ENCODE assay signal across 25 mouse cellular contexts in the genomic region with DNA sequence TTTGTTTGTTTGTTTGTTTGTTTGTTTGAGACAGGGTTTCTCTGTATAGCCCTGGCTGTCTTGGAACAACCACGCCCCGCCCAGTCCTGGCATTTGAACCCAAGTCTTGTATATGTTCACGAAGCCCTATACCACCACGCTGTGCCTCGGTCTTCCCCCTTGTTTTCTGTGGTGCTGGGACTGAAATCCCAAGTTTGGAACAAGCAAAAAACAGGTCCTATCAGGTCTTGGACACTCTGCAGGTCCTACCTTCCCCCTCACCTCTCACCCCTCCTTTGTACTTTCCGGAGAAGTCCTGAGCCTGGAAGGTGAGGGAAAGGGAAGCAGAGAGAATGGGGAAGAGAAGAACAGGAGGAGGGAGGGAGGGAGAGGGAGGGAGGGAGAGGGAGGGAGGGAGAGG. TPM values are rescaled to one million over a fixed set of nuclear protein-coding genes. Genes with fewer than 3 reads are reported as not detected.
"Had no signal": no experiment of that assay in that cellular context is flagged by ENCODE, and none has a peak within 500 bp of the region (broad histone marks: within the 10 kb centered on the region; RNA-seq: fewer than 3 reads in every experiment).

No protein-coding gene starts in this region.

- H3K4me3 ChIP-seq: neural tube, embryonic 12.5 days; neural tube, embryonic 13.5 days; neural tube, embryonic 15.5 days; stomach, embryonic 15.5 days had no signal

- H3K36me3 ChIP-seq: neural tube, embryonic 12.5 days; neural tube, embryonic 13.5 days; neural tube, embryonic 15.5 days; stomach, embryonic 15.5 days had no signal

- H3K27me3 ChIP-seq: neural tube, embryonic 12.5 days; neural tube, embryonic 13.5 days; neural tube, embryonic 15.5 days; stomach, embryonic 15.5 days had no signal

- H3K27ac ChIP-seq: neural tube, embryonic 12.5 days; neural tube, embryonic 13.5 days; neural tube, embryonic 15.5 days; stomach, embryonic 15.5 days; stomach, postnatal 0 days had no signal

- DNase-seq: retina, postnatal 1 day; right cerebral cortex, adult 18-20 months; right cerebral cortex, postnatal 14 days; right cerebral cortex, postnatal 25 days; right cerebral cortex, postnatal 4 days; spleen, adult 18-20 months; thymus, adult 18-20 months; thymus, adult 2 months; thymus, postnatal 14 days; thymus, postnatal 25 days; thymus, postnatal 36 days; thymus, postnatal 4 days had no signal

- H3K9me3 ChIP-seq: neural tube, embryonic 12.5 days; neural tube, embryonic 13.5 days; neural tube, embryonic 15.5 days; stomach, embryonic 15.5 days had no signal

- H3K9ac ChIP-seq: neural tube, embryonic 12.5 days; neural tube, embryonic 13.5 days; neural tube, embryonic 15.5 days; stomach, embryonic 15.5 days had no signal

- H3K4me2 ChIP-seq: neural tube, embryonic 12.5 days; neural tube, embryonic 13.5 days; neural tube, embryonic 15.5 days; stomach, embryonic 15.5 days had no signal

RNA-seq across cellular contexts. Expression of a gene that starts 0.9 kb away (rescaled TPM):
- polyA plus RNA-seq: neural tube, embryonic 11.5 days; neural tube, embryonic 12.5 days; neural tube, embryonic 13.5 days; neural tube, embryonic 14.5 days; neural tube, embryonic 15.5 days; small intestine, adult 2 months; spleen, adult 2 months; stomach, embryonic 14.5 days; stomach, embryonic 15.5 days; stomach, embryonic 16.5 days; stomach, postnatal 0 days; thymus, postnatal 0 days; urinary bladder, adult 2 months had no signal

RNA-seq across cellular contexts. Expression of a gene that starts 21.9 kb away (rescaled TPM):
- polyA plus RNA-seq: neural tube, embryonic 11.5 days; neural tube, embryonic 12.5 days; neural tube, embryonic 13.5 days; neural tube, embryonic 14.5 days; neural tube, embryonic 15.5 days; stomach, embryonic 14.5 days; thymus, postnatal 0 days; urinary bladder, adult 2 months had no signal

RNA-seq across cellular contexts. Expression of a gene that starts 42.6 kb away (rescaled TPM):
- polyA plus RNA-seq: neural tube, embryonic 11.5 days; neural tube, embryonic 12.5 days; neural tube, embryonic 13.5 days; neural tube, embryonic 14.5 days; neural tube, embryonic 15.5 days; small intestine, adult 2 months; stomach, embryonic 14.5 days; stomach, postnatal 0 days; thymus, adult 2 months; thymus, postnatal 0 days; urinary bladder, adult 2 months had no signal
